Mouse (Mus musculus): ENCODE results near the gene Cox6a1.

Cox6a1 gene

DNA sequence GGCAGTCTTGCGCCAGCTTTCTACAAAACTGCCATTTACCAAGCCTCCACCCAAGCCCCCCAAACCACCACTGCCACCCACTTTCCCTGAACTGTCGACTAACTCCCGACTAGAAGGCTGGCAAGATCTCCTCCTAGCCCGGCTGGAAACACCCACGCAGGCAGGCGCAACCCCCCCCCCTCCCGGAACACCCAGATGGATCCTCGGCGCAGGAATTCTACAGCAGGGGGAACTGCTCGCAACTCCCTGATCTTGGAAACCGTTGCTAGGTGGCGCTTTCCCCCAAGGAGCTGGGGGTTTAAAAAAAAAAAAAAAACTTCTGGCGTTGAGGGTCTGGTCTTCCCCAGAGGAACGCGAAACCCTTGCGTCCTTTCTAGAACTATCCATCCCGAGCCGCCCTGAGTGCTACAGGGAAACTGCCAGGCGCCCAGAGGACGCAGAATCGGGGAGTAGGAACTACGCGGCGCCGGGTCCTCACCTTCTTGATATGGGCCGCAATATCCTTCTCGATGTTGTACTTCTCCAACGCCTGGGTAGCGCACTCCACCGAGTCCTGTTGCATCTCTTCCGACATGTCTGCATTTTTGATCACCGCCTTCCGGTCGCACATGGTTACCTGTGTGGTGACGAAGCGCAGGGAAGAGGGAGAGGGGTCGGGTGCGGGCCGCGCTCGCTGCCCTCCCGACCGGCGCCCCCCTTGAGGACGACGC lies 48.6 kb downstream of the Cox6a1 start:
- peak; percentile 70 to 77 for DNase-seq

GRCm38 (mm10) chr5:115296347-115296746 lies 52.4 kb downstream of the Cox6a1 start:
- DNase-seq: no peak

Measured in kidney, postnatal 36 days (tissue).